Mouse (Mus musculus) midbrain, embryonic 13.5 days (tissue): ENCODE measurements around the gene Sptan1. TPM values are rescaled to one million over a fixed set of nuclear protein-coding genes. Genes with fewer than 3 reads are reported as not detected.

Source experiments
- ATAC-seq: fragments of 200-750 bp; cut with Nextera tagmentation; 2 replicates; pipeline ENCODE4 v1.8.0; 2017; ENCODE audit warnings: mild to moderate bottlenecking, moderate TSS enrichment, moderate library complexity
- H3K27ac ChIP-seq: fragments of 300-500 bp; sonication (generic); 2 replicates; pipeline ENCODE4 v1.5.1; 2015; ENCODE audit warnings: inconsistent platforms, mild to moderate bottlenecking, moderate library complexity
- H3K27me3 ChIP-seq: fragments of 300-500 bp; sonication (generic); 2 replicates; pipeline ENCODE4 v1.6.1; 2015; ENCODE audit warnings: mild to moderate bottlenecking, inconsistent platforms
- H3K36me3 ChIP-seq: fragments of 300-500 bp; sonication (generic); 2 replicates; pipeline ENCODE4 v1.6.1; 2015; ENCODE audit warnings: mild to moderate bottlenecking, inconsistent platforms
- H3K4me1 ChIP-seq: fragments of 300-500 bp; sonication (generic); replicated peaks from 2 replicates; pipeline ENCODE4 v1.6.1; 2015; ENCODE audit warnings: inconsistent platforms
- H3K4me2 ChIP-seq: fragments of 300-500 bp; sonication (generic); replicated peaks from 2 replicates; pipeline ENCODE4 v1.6.1; 2015; ENCODE audit warnings: moderate library complexity, mild to moderate bottlenecking, inconsistent platforms
- H3K4me3 ChIP-seq: fragments of 300-500 bp; sonication (generic); replicated peaks from 2 replicates; pipeline ENCODE4 v1.5.1; 2015; ENCODE audit warnings: mild to moderate bottlenecking, inconsistent platforms
- H3K9ac ChIP-seq: fragments of 300-500 bp; sonication (generic); replicated peaks from 2 replicates; pipeline ENCODE4 v1.6.1; 2015; ENCODE audit warnings: mild to moderate bottlenecking, inconsistent platforms
- H3K9me3 ChIP-seq: fragments of 300-500 bp; sonication (generic); 2 replicates; pipeline ENCODE4 v1.6.1; 2016; ENCODE audit warnings: mild to moderate bottlenecking, inconsistent platforms
- WGBS: fragments of 180-500 bp; shearing (Covaris S2); methylation state at CpG from one replicate; pipeline ENCODE4 v1.1.7; 2015; 5-methylcytosine and 5-hydroxymethylcytosine counted together
- microRNA-seq: library from miRNA; unstranded; fragments of <30 nt; microRNA quantifications from one replicate; pipeline ENCODE4, GENCODE M21; 2016
- polyA plus RNA-seq: library from polyadenylated mRNA; unstranded; fragments of >200 nt; fragmentation: Nextera tagmentation; extraction: Ambion mirVana; gene quantifications from 2 replicates; pipeline ENCODE4 v1.2.1, GENCODE M21; 2015

The Sptan1 gene
- polyA plus RNA-seq, 1 experiment from 2014 or later = 185 TPM

GRCm38 (mm10) chr2:30078349-30078712 is 113.0 kb downstream of the Sptan1 start:
- Histone ChIP-seq H3K4me2 (peak overlapping the region; percentile 91), H3K4me3 (no peak overlapping the region; the same call in 1 of the 2 replicates), H3K27me3 (no peaks in the 10 kb centered on the region), H3K36me3 (peaks cover 6% of the 10 kb centered on the region; the same call in 1 of the 2 replicates), H3K27ac (peak overlapping the region; percentile 39; the same call in 1 of the 2 replicates), H3K4me1 (peaks cover 17% of the 10 kb centered on the region), H3K9ac (peak overlapping the region; percentile 19; the same call in 1 of the 2 replicates), H3K9me3 (no peaks in the 10 kb centered on the region)
- 27% methylated on average over 10 of the region's 10 CpGs for WGBS
- ATAC-seq = no peak

GRCm38 (mm10) chr2:30078760-30079159 is 113.4 kb downstream of the Sptan1 start:
- H3K9ac ChIP-seq = peak overlapping the region; percentile 19; the same call in 1 of the 2 replicates
- H3K27me3 ChIP-seq = no peaks in the 10 kb centered on the region
- peaks cover 2% of the 10 kb centered on the region; the same call in 1 of the 2 replicates for H3K36me3 ChIP-seq
- 0 out of 2 replicates have a peak overlapping the region, but pooled peaks have one; percentile 39 for H3K27ac ChIP-seq
- no peak overlapping the region for H3K4me3 ChIP-seq
- no peaks in the 10 kb centered on the region for H3K9me3 ChIP-seq
- no peak for ATAC-seq
- WGBS = 75% methylated on average over 4 of the region's 4 CpGs
- no peak overlapping the region for H3K4me2 ChIP-seq
- peaks cover 17% of the 10 kb centered on the region for H3K4me1 ChIP-seq

GRCm38 (mm10) chr2:30080181-30080800 is 114.9 kb downstream of the Sptan1 start:
- WGBS = 91% methylated on average over 15 of the region's 15 CpGs
- no peak overlapping the region for H3K4me2 ChIP-seq
- no peak overlapping the region for H3K4me3 ChIP-seq
- H3K27me3 ChIP-seq = no peaks in the 10 kb centered on the region
- no peaks in the 10 kb centered on the region for H3K36me3 ChIP-seq
- peaks cover 25% of the 10 kb centered on the region for H3K4me1 ChIP-seq
- ATAC-seq = no peak
- H3K9ac ChIP-seq = no peak overlapping the region
- no peak overlapping the region for H3K27ac ChIP-seq
- H3K9me3 ChIP-seq = no peaks in the 10 kb centered on the region

Small RNA genes lying within 50 kb of the gene (microRNA-seq; reads per million reads assigned to microRNA genes)
- gene Mir6997 = 0.82 reads per million

Other genes with a start within 250 kb of the Sptan1 start
- 0.24 TPM in 1 of 2 replicates, not detected in the other for gene Gm13420, start 213.9 kb upstream of the Sptan1 start, polyA plus RNA-seq
- gene Gm13547, start 206.2 kb upstream of the Sptan1 start, polyA plus RNA-seq = 0.67 and 0.69 TPM in 2 replicates
- 30.0 and 33.5 TPM in 2 replicates for gene Coq4, start 178.1 kb upstream of the Sptan1 start, polyA plus RNA-seq
- gene Trub2, start 177.1 kb upstream of the Sptan1 start, polyA plus RNA-seq = 44.7 and 45.5 TPM in 2 replicates
- gene Slc27a4, start 162.9 kb upstream of the Sptan1 start, polyA plus RNA-seq = 29.5 and 32.5 TPM in 2 replicates
- gene Urm1, start 145.5 kb upstream of the Sptan1 start, polyA plus RNA-seq = 21.4 and 23.1 TPM in 2 replicates
- gene Cercam, start 96.4 kb upstream of the Sptan1 start, polyA plus RNA-seq = 14.6 and 20.7 TPM in 2 replicates
- gene Odf2, start 76.3 kb upstream of the Sptan1 start, polyA plus RNA-seq = 74.4 and 76.0 TPM in 2 replicates
- 78.1 and 78.8 TPM in 2 replicates for gene Gle1, start 30.1 kb upstream of the Sptan1 start, polyA plus RNA-seq
- 59.6 and 62.3 TPM in 2 replicates for gene Wdr34, start 83.3 kb downstream of the Sptan1 start, polyA plus RNA-seq
- 448 and 482 TPM in 2 replicates for gene Set, start 91.8 kb downstream of the Sptan1 start, polyA plus RNA-seq
- gene Pkn3, start 112.1 kb downstream of the Sptan1 start, polyA plus RNA-seq = 2.8 and 3.8 TPM in 2 replicates
- 18.9 and 19.0 TPM in 2 replicates for gene Zdhhc12, start 128.1 kb downstream of the Sptan1 start, polyA plus RNA-seq
- gene Zer1, start 159.0 kb downstream of the Sptan1 start, polyA plus RNA-seq = 14.4 and 15.1 TPM in 2 replicates
- gene Tbc1d13, start 168.2 kb downstream of the Sptan1 start, polyA plus RNA-seq = 12.5 and 13.2 TPM in 2 replicates
- 12.1 and 13.8 TPM in 2 replicates for gene Endog, start 205.9 kb downstream of the Sptan1 start, polyA plus RNA-seq
- gene Spout1, start 212.9 kb downstream of the Sptan1 start, polyA plus RNA-seq = 59.9 and 60.0 TPM in 2 replicates
- gene Kyat1, start 240.3 kb downstream of the Sptan1 start, polyA plus RNA-seq = 15.9 and 16.8 TPM in 2 replicates